Comparison of ENCODE assay signal across 27 mouse cellular contexts in the genomic region with DNA sequence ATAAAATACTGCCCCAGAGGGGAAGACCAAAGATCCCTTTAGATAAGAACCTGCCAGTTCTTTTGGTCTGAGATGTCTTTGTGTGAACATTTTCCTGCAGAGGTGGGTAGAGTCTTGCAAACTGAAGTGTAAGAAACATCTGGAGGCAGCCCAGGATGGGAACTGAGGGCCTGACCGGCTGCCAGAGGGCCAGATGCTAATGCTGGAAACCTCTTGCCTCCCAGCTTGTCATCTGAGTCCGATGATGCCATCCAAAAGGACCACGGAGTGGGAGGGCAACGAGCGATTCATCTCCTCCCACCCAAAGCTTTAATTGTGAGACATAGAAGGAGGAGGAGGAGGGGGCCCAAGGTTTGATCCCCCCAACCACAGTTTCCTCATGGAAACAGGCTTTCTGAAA.
DNase-seq lines count a peak whose midpoint lies in the region; ATAC-seq lines count a peak whose summit lies in the region.
"Had no signal": no experiment of that assay in that cellular context is flagged by ENCODE, and none has a peak within 500 bp of the region (broad histone marks: within the 10 kb centered on the region; RNA-seq: fewer than 3 reads in every experiment).

No protein-coding gene starts in this region.

- no peak overlapping the region for H3K9ac ChIP-seq in heart, embryonic 12.5 days
- H3K9ac ChIP-seq: embryonic facial prominence, embryonic 13.5 days; forebrain, embryonic 12.5 days; heart, embryonic 15.5 days; hindbrain, embryonic 14.5 days; limb, embryonic 13.5 days; liver, embryonic 12.5 days; neural tube, embryonic 15.5 days; stomach, embryonic 15.5 days had no signal

- H3K4me1 ChIP-seq in heart, embryonic 12.5 days (replicated peaks): no peaks in the 10 kb centered on the region
- H3K4me1 ChIP-seq: embryonic facial prominence, embryonic 13.5 days; forebrain, embryonic 12.5 days; heart, embryonic 15.5 days; liver, embryonic 12.5 days; stomach, embryonic 15.5 days had no signal

- H3K27me3 ChIP-seq in heart, embryonic 12.5 days (replicated peaks): no peaks in the 10 kb centered on the region
- H3K27me3 ChIP-seq: embryonic facial prominence, embryonic 13.5 days; heart, embryonic 15.5 days; limb, embryonic 13.5 days; liver, embryonic 12.5 days; neural tube, embryonic 15.5 days; stomach, embryonic 15.5 days had no signal

- intact Hi-C loops in heart, postnatal 36 days (cut with DNase I): no loop called here

- DNase-seq in heart, adult 18-20 months: peak; percentile 57 to 58
- peak; percentile 44 for DNase-seq in NIH3T3 (ENCODE audit: low read depth)
- peak; percentile 13 for DNase-seq in gastrocnemius, postnatal 25 days
- DNase-seq in heart, postnatal 36 days: peak; percentile 38 to 41
- no peak for DNase-seq in frontal cortex, adult 2 months (ENCODE audit: extremely low spot score in 1 of 2, low spot score in 1 of 2)
- no peak for DNase-seq in urinary bladder, postnatal 25 days (ENCODE audit: low spot score)
- DNase-seq: adrenal gland, postnatal 10 days; cerebellum, adult 18-20 months; cerebellum, postnatal 36 days; embryo, embryonic 11 days; kidney, postnatal 25 days; lung, adult 2 months; lung, postnatal 14 days; thymus, postnatal 25 days had no signal

- H3K4me2 ChIP-seq in heart, embryonic 12.5 days: no peak overlapping the region
- H3K4me2 ChIP-seq: embryonic facial prominence, embryonic 13.5 days; forebrain, embryonic 12.5 days; heart, embryonic 15.5 days; hindbrain, embryonic 14.5 days; limb, embryonic 13.5 days; liver, embryonic 12.5 days; midbrain, embryonic 11.5 days; neural tube, embryonic 15.5 days; stomach, embryonic 15.5 days had no signal

- H3K27ac ChIP-seq in heart, embryonic 12.5 days (ENCODE audit: poor library complexity, severe bottlenecking): no peak overlapping the region
- H3K27ac ChIP-seq: embryonic facial prominence, embryonic 13.5 days; forebrain, embryonic 12.5 days; heart, embryonic 15.5 days; hindbrain, embryonic 14.5 days; layer of hippocampus, adult 2 months; limb, embryonic 13.5 days; liver, embryonic 12.5 days; neural tube, embryonic 15.5 days; stomach, embryonic 15.5 days had no signal

- H3K36me3 ChIP-seq in heart, embryonic 12.5 days: no peaks in the 10 kb centered on the region
- H3K36me3 ChIP-seq: embryonic facial prominence, embryonic 13.5 days; forebrain, embryonic 12.5 days; heart, embryonic 15.5 days; limb, embryonic 13.5 days; liver, embryonic 12.5 days; neural tube, embryonic 15.5 days; stomach, embryonic 15.5 days had no signal

- H3K9me3 ChIP-seq in heart, embryonic 12.5 days (replicated peaks): no peaks in the 10 kb centered on the region
- H3K9me3 ChIP-seq: embryonic facial prominence, embryonic 13.5 days; forebrain, embryonic 12.5 days; heart, embryonic 15.5 days; limb, embryonic 13.5 days; liver, embryonic 12.5 days; neural tube, embryonic 15.5 days; stomach, embryonic 15.5 days had no signal

- ATAC-seq in heart, embryonic 12.5 days (ENCODE audit: insufficient number of reproducible peaks, low FRiP score): no peak
- ATAC-seq: intestine, embryonic 16.5 days; liver, embryonic 12.5 days had no signal

- 74% methylated on average over 5 of the region's 5 CpGs for WGBS in heart, embryonic 12.5 days

- H3K4me3 ChIP-seq in heart, embryonic 12.5 days: no peak overlapping the region
- H3K4me3 ChIP-seq: embryonic facial prominence, embryonic 13.5 days; erythroblast, embryonic 14.5 days; forebrain, embryonic 12.5 days; heart, embryonic 15.5 days; layer of hippocampus, adult 2 months; limb, embryonic 13.5 days; liver, embryonic 12.5 days; neural tube, embryonic 15.5 days; stomach, embryonic 15.5 days had no signal

Comparison
In these comparisons a context has a peak if more than half of its experiments do, and no peak if none do; other contexts are left out.
1. DNase-seq: peak in heart, adult 18-20 months (2 of 2), NIH3T3 (single experiment), gastrocnemius, postnatal 25 days (single experiment) and heart, postnatal 36 days (2 of 2); none in frontal cortex, adult 2 months (0 of 2) and urinary bladder, postnatal 25 days (single experiment).